Mouse (Mus musculus): Measurements from ENCODE around the gene Wdr91.

The Wdr91 gene

GRCm38 (mm10) chr6:34862791-34863403 is 47.8 kb downstream of the Wdr91 start, which contains the start of gene Tmem140:
Gene Tmem140, plus strand, starts transcription at chr6:34863146.
- DNase-seq (ENCODE audit: low spot score in 2 of 2) = no peak

GRCm38 (mm10) chr6:34862381-34862780 is 48.3 kb downstream of the Wdr91 start:
- DNase-seq (ENCODE audit: low spot score in 2 of 2) = no peak

GRCm38 (mm10) chr6:34861546-34862053 is 49.1 kb downstream of the Wdr91 start:
- no peak for DNase-seq (ENCODE audit: low spot score in 2 of 2)

- peak; percentile 27 to 69 for DNase-seq (ENCODE audit: low spot score in 2 of 2)
These were observed 78.3 kb downstream of the Wdr91 start for GRCm38 (mm10) chr6:34832352-34832751.

All from frontal cortex, postnatal 36 days (tissue).